Mouse (Mus musculus): Measurements from ENCODE around the gene Milr1.

The Milr1 gene

GRCm38 (mm10) chr11:106751039-106752018 lies at the start of gene Milr1:
TSS of gene Milr1 (plus strand) at chr11:106751226.
- 84% methylated on average over 17 of the region's 17 CpGs for WGBS

GRCm38 (mm10) chr11:106701589-106701988 lies 49.4 kb upstream of the Milr1 start:
- 77% methylated on average over 9 of the region's 9 CpGs for WGBS

GRCm38 (mm10) chr11:106702584-106702983 lies 48.4 kb upstream of the Milr1 start:
- 90% methylated on average over 3 of the region's 3 CpGs for WGBS

GRCm38 (mm10) chr11:106703931-106704330 lies 47.1 kb upstream of the Milr1 start:
- WGBS = 93% methylated on average over 7 of the region's 7 CpGs

GRCm38 (mm10) chr11:106704399-106705111 lies 46.5 kb upstream of the Milr1 start:
- 80% methylated on average over 9 of the region's 9 CpGs for WGBS

- 65% methylated on average over 4 of the region's 4 CpGs for WGBS
Measured at GRCm38 (mm10) chr11:106706212-106706611, 44.8 kb upstream of the Milr1 start.

GRCm38 (mm10) chr11:106707085-106707484 lies 43.9 kb upstream of the Milr1 start:
- WGBS = 92% methylated on average over 8 of the region's 8 CpGs

GRCm38 (mm10) chr11:106707866-106708265 lies 43.2 kb upstream of the Milr1 start:
- WGBS = 89% methylated on average over 3 of the region's 3 CpGs

GRCm38 (mm10) chr11:106709227-106709985 lies 41.6 kb upstream of the Milr1 start:
- WGBS = 30% methylated on average over 15 of the region's 15 CpGs

- 80% methylated on average over 5 of the region's 5 CpGs for WGBS
Measured at GRCm38 (mm10) chr11:106710789-106711188, 40.2 kb upstream of the Milr1 start.

- WGBS = 83% methylated on average over 6 of the region's 6 CpGs
Measured at GRCm38 (mm10) chr11:106715066-106715465, 36.0 kb upstream of the Milr1 start.

- WGBS = 74% methylated on average over 5 of the region's 5 CpGs
Measured at GRCm38 (mm10) chr11:106716568-106716967, 34.5 kb upstream of the Milr1 start.

- WGBS = 95% methylated on average over 8 of the region's 8 CpGs
Measured at GRCm38 (mm10) chr11:106720379-106720778, 30.6 kb upstream of the Milr1 start.

GRCm38 (mm10) chr11:106722831-106723361 lies 28.1 kb upstream of the Milr1 start:
- 33% methylated on average over 7 of the region's 7 CpGs for WGBS

- WGBS = 84% methylated on average over 15 of the region's 15 CpGs
Measured at GRCm38 (mm10) chr11:106723611-106724125, 27.4 kb upstream of the Milr1 start.

- 96% methylated on average over 10 of the region's 10 CpGs for WGBS
Measured at GRCm38 (mm10) chr11:106724176-106724915, 26.7 kb upstream of the Milr1 start.

GRCm38 (mm10) chr11:106724916-106725235 lies 26.1 kb upstream of the Milr1 start:
- 96% methylated on average over 9 of the region's 9 CpGs for WGBS

- WGBS = 59% methylated on average over 5 of the region's 5 CpGs
Measured at GRCm38 (mm10) chr11:106727967-106728366, 23.1 kb upstream of the Milr1 start.

- whole genome bisulfite sequencing = 88% methylated on average over 10 of the region's 10 CpGs
Measured at GRCm38 (mm10) chr11:106728402-106729366, 22.3 kb upstream of the Milr1 start.

GRCm38 (mm10) chr11:106729656-106730055 lies 21.4 kb upstream of the Milr1 start:
- 100% methylated on average over 1 of the region's 1 CpGs for WGBS

All from cerebral cortex, adult 2 months (tissue).